Mouse (Mus musculus) cerebellum, postnatal 36 days (tissue): Measurements from ENCODE around the gene Fbxo46.
"Not testable (repeated sequence)": the region's sequence is repeated elsewhere in the genome, so short reads cannot be mapped to it uniquely, and the experiment has no call there.

Experiments
- DNase-seq, 2 experiments: peaks; one replicate each; pipeline ENCODE4 v3.0.0; 2021 to 2022; ENCODE audit warnings: mixed read lengths in 2 of 2

The Fbxo46 gene

DNA sequence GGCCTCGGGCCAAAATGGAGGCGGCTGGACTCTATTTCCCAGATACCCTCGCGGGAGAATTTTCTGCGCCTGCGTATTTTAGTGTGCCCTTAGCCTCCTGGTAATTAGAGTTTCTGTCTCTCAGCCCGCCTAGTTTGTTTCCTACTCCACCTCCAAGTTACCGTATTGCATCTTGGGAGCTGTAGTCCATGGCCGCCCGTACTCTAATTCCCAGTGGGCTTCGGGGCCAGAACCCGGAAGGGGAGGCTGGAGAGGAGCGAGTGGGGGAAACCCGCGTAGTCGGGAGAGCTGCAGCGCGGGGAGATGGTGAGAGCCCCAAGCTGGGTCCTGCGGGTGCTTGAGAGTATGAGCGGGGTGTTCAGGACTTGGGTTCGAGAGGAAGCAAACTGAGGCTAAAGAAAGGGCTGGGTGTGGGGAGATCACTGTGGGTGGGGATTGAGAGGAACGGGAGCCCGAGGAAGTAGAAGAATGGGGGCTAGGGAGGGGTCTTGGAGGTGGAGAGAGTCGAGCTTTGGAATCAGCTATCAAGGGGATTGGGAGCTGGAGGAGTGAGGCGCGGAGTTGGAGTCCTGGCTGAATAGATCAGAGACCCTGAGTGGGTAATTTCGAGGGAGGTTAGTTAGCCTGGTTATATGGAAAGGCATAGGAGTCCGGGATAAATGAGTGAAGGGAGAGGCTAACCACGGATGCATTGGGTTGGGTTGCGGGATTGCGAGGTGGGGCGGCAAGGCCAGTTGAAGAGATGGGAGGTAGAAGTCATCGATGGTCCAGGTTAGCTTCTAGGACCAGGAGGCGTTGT is at the start of gene Fbxo46:
Fbxo46 (plus strand) TSS at position 229 of the 799 bp plus-strand sequence.
- peak; percentile 88 to 92 for DNase-seq

GRCm38 (mm10) chr7:19071024-19071423 is 48.6 kb upstream of the Fbxo46 start:
- not testable (repeated sequence) for DNase-seq

DNA sequence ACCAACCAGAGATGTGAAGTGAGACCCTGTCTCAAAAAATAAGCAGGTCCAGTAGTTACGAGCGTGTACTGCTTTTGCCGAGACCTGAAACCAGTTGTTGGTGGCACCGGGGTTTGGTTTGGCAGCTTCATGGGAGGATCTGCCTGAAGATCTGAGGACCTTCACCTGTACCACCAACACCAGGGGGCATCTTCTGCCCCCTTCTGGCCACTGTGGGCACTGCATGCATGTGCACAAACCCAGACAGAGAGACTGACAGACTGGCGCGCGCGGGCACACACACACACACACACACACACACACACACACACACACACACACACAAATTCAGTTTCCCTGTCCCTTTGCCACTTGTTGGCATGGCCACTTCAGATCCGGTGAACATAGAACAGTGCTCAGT is 46.2 kb upstream of the Fbxo46 start:
- DNase-seq: peak; percentile 41 to 45

DNA sequence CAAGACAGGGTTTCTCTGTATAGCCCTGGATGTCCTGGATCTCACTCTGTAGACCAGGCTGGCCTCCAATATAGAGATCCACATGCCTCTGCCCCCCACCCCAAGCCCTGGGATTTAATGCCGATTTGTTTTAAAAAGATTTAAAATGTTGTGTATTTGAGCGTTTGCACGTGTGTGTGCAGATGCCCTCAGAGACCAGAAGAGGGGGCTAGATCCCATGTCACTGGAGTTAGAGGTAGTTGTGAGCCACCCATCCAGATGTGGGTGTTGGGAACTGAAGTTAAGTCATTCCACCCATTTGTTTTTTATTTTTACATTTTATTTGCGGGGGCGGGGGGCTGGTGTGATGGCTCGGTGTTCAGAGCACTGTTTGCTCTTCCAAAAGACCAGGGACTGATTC is 45.2 kb upstream of the Fbxo46 start:
- no peak for DNase-seq

DNA sequence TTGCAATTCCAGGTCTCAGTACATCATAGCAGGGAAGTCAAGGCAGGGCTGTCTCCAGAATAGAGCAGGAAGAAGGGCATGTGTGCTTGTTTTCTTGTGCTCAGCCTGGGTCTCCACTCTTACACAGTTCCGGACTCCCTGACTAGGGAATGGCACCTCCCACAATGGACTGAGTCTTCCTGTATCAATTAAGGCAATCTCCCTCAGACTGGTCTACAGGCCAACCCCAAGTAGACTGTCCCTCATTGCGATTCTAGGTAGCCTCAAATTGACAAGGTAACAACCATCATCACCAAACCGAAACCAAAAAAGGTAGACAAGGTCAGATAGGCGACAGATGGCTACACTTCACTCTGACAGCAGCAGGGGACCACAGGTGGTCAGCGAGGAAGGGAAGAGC is 44.4 kb upstream of the Fbxo46 start:
- DNase-seq: no peak

GRCm38 (mm10) chr7:19075723-19076585 is 43.7 kb upstream of the Fbxo46 start, which contains the start of gene Dmwd:
TSS of gene Dmwd (plus strand) at chr7:19076227.
- peak; percentile 83 to 87 for DNase-seq

- DNase-seq: peak in 1 of 2 experiments; percentile 32
These were observed 43.1 kb upstream of the Fbxo46 start for GRCm38 (mm10) chr7:19076586-19076991.

DNA sequence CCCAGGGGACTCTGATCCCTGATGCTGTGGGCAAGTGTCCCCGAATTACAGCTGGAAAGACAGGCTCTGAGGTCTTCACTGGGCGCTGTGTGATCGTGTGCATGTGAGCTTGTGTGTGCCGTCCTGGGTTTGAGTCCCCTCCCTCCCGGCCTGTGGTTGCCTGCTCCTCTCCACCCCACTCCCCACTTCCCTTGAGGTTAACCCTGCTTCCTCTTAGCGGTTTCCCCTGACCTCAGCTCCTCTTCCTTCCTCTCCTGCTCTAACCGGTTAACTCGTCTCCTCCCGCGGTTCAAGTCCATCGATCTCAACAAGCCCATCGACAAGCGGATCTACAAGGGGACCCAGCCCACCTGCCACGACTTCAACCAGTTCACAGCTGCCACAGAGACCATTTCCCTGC is 41.9 kb upstream of the Fbxo46 start:
- no peak for DNase-seq

- no peak for DNase-seq
These were observed 40.9 kb upstream of the Fbxo46 start for GRCm38 (mm10) chr7:19078732-19079131.

GRCm38 (mm10) chr7:19080451-19080950 is 39.2 kb upstream of the Fbxo46 start:
- DNase-seq: no peak

- DNase-seq: no peak
These were observed 37.5 kb upstream of the Fbxo46 start for GRCm38 (mm10) chr7:19082171-19082570.

DNA sequence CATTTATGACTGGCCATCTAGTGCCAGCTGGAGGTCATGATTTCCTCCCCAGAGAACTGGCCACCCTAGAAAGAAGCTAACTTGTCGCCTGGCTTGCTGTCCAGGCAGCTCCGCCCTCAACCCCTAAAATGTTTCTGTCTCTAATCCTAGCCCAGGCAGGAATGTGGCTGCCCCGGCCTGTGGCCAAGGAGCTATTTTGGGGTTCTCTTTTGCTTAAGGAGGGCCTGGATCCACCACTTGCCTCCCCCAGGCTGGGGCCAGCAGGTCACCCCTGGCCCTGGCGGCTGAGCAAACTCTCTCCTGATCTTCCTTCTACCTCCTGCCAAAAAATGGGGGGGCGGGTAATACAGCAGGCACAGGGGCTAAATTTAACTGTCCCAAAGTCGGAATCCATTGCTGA is 36.6 kb upstream of the Fbxo46 start:
- DNase-seq: no peak

GRCm38 (mm10) chr7:19083701-19084100 is 36.0 kb upstream of the Fbxo46 start, which contains the start of gene Dmpk:
TSS of gene Dmpk (plus strand) at chr7:19083849.
- no peak for DNase-seq

GRCm38 (mm10) chr7:19084277-19084771 is 35.3 kb upstream of the Fbxo46 start:
- no peak for DNase-seq

DNA sequence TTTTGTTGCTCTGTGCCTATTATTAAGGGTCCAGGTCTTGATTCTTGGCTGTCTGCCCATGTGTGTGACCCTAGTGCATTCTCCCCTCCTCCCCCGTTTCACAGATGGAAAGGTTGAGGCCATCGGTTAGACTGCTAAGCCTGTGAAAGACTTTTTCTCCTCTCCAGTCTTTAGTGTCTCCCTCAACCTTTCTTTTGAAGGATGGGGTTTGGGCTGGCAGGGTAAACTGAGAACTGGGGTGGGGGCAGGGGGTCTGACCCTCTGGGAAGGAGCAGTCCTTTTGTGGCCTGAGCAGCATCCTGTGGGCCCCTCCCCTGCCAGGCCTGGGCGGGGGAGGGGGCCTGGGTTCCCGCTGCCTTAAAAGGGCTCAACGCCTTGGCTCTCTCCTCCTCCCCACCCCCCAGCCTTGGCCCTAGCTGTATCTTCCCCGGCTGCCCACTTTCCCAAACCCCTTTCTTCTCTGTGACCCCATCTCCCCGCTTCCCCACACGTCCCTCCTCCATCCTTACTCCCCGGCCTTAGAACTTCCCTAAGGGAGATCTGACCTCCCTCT is 34.7 kb upstream of the Fbxo46 start:
- no peak for DNase-seq

DNA sequence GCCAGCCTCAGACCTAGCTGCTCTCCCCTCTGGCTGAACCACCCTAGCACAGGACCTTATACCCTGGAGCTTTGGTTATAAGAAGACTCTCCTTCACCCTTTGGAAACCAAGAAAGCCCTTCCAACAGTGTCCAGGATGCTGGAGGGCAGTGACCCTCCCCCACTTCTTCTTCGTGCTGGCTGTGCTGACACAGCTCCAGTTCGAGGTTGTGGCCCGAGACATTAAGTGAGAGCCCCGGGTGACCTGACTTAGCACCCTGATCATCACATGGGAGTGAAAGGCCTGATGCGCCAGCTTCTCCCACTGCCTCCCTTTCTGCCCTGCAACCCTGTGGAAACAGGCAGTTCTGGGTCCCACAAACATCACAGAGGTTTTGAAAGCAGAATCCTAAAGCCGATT is 34.2 kb upstream of the Fbxo46 start:
- no peak for DNase-seq

- DNase-seq: no peak
These were observed 33.6 kb upstream of the Fbxo46 start for GRCm38 (mm10) chr7:19086042-19086441.

DNA sequence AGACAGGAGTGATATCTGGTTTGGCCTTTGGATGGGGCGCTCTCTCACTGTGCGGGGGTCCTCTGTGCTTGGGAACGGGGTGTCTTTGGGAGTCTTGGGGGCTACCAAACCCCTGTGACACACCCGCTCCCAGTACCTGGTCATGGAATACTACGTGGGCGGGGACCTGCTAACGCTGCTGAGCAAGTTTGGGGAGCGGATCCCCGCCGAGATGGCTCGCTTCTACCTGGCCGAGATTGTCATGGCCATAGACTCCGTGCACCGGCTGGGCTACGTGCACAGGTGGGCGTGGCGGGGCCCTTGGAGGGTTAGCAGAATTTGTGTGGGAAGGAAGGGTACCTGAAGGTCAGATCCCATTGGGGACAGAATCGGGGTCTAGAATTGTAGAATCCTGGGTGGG is 32.9 kb upstream of the Fbxo46 start:
- DNase-seq: no peak

DNA sequence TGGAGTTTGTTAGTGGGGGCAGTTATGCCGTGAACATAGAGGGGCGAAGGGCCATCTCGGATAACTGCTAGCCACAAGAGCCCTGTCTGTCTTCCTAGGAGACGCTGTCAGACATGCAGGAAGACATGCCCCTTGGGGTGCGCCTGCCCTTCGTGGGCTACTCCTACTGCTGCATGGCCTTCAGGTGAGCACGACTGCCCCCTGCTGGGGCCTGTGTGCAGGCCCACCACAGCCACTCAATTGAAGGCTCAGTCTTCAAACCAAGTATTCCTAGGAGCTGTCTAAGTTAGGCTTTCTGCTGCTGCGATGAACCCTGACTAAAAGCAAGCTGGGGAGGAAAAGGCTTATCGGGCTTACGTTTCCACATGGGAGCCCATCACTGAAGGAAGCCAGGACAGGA is 30.8 kb upstream of the Fbxo46 start:
- peak; percentile 50 to 63 for DNase-seq

DNA sequence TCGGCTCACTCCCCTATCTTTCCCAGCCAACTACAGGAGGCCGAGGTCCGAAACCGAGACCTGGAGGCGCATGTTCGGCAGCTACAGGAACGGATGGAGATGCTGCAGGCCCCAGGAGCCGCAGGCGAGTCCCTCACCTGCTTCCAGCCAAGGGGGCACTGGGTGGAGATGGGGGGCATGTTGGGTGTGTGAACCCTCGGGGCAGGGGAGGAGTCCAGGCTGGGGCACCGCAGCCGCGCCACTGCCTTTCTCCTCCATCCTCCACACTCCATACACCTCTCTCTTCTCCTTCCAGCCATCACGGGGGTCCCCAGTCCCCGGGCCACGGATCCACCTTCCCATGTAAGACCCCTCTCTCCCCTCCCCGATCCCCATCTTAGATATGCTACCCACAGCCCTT is 27.7 kb upstream of the Fbxo46 start:
- no peak for DNase-seq

DNA sequence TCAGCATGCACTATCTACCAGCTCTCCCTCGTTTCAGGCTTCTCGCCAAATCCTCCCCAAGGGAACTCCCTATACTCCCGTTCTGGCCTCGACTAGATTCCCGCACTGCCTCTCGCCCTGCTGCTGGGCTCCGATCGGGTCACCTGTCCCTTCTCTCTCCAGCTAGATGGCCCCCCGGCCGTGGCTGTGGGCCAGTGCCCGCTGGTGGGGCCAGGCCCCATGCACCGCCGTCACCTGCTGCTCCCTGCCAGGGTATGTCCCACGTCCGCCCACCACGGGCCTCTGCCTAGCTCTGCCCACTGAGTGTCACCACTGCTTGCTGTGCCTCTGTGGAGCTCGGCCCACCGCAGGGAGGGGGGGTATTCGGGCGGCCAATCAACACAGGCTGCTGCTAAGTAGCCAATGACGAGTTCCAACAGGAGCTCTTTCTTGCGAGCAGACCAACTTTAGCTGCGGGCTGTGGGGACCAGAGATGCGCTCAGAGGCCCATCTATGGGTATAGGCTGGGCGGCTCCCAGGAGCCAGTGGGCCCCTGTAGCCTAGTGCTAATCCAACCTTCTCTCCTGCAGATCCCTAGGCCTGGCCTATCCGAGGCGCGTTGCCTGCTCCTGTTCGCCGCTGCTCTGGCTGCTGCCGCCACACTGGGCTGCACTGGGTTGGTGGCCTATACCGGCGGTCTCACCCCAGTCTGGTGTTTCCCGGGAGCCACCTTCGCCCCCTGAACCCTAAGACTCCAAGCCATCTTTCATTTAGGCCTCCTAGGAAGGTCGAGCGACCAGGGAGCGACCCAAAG is 27.1 kb upstream of the Fbxo46 start:
- DNase-seq: no peak

GRCm38 (mm10) chr7:19093174-19093521 is 26.5 kb upstream of the Fbxo46 start:
- peak; percentile 52 to 65 for DNase-seq
